Mouse (Mus musculus) embryonic facial prominence, embryonic 10.5 days (tissue): ENCODE data around the gene Helz. TPM values are rescaled to one million over a fixed set of nuclear protein-coding genes. Genes with fewer than 3 reads are reported as not detected.

Source experiments
- DNase-seq: peaks from one replicate; pipeline ENCODE4 v3.0.0-alpha.2; 2017; ENCODE audit warnings: low spot score
- H3K27ac ChIP-seq: fragments of 300-500 bp; sonication (generic); replicated peaks from 2 replicates; pipeline ENCODE4 v1.5.1; 2016; ENCODE audit warnings: mild to moderate bottlenecking
- H3K27me3 ChIP-seq: fragments of 300-500 bp; sonication (generic); replicated peaks from 2 replicates; pipeline ENCODE4 v1.6.1; 2016; ENCODE audit warnings: low read depth, mild to moderate bottlenecking; ENCODE audit not compliant: poor library complexity, severe bottlenecking
- H3K36me3 ChIP-seq: fragments of 300-500 bp; sonication (generic); replicated peaks from 2 replicates; pipeline ENCODE4 v1.6.1; 2016; ENCODE audit warnings: mild to moderate bottlenecking, moderate library complexity
- H3K4me1 ChIP-seq: fragments of 300-500 bp; sonication (generic); 2 replicates; pipeline ENCODE4 v1.6.1; 2016
- H3K4me3 ChIP-seq: fragments of 300-500 bp; sonication (generic); 2 replicates; pipeline ENCODE4 v1.5.1; 2016; ENCODE audit warnings: mild to moderate bottlenecking, moderate library complexity
- H3K9me3 ChIP-seq: fragments of 300-500 bp; sonication (generic); 2 replicates; pipeline ENCODE4 v1.6.1; 2016; ENCODE audit warnings: mild to moderate bottlenecking
- WGBS: fragments of 180-500 bp; shearing (Covaris S2); methylation state at CpG from one replicate; pipeline ENCODE4 v1.1.7; 2016; 5-methylcytosine and 5-hydroxymethylcytosine counted together
- polyA plus RNA-seq: library from polyadenylated mRNA; unstranded; fragments of >200 nt; fragmentation: Nextera tagmentation; extraction: Ambion mirVana; gene quantifications from 2 replicates; pipeline ENCODE4 v1.2.1, GENCODE M21; 2016

Helz gene
- polyA plus RNA-seq, 1 experiment from 2014 or later = 24.1 TPM

DNA sequence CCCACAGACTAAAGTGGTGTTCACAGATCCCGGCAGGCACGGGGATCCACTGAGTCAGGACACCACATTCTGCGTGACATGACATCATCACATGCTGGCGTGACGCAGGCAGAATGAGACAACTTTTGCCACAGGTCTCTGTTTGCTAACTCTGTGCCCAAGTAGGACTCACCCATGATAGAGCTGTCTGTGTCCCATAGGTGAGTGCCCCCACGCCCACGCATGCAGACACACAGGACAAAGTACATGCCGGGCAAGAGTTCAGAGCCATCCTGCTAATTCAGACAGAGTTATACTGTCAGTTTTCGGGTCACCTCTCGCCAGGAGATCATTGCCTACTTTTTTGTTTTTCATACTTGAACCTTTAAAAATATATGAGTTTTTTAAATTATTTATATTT is 140.8 kb downstream of the Helz start:
- no peak for DNase-seq
- no peaks in the 10 kb centered on the region for H3K27me3 ChIP-seq
- H3K4me1 ChIP-seq = peaks cover 9% of the 10 kb centered on the region
- H3K9me3 ChIP-seq = no peaks in the 10 kb centered on the region
- WGBS = 96% methylated on average over 10 of the region's 10 CpGs
- no peak overlapping the region for H3K27ac ChIP-seq
- peaks cover 32% of the 10 kb centered on the region for H3K36me3 ChIP-seq
- H3K4me3 ChIP-seq = no peak overlapping the region

DNA sequence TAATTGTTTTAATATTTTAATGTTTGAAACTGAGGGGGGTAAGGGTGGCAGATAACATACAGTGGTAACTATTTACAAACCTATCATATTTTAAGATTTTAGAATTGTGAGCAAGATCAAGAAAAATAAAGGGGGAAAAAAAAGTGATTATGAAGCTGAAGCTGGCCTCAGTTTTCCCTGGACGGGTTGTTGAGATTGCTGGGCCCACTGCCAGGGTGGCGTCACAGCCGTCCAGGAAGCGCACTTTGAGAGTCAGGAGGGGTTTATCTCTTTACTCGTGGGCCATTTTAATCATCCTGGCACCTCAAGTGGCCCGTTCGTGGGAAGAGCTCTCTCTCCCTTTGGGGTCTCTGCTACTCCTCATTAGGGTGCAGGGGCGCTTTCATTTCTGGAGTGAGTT is 143.8 kb downstream of the Helz start:
- no peak overlapping the region for H3K27ac ChIP-seq
- H3K9me3 ChIP-seq = no peaks in the 10 kb centered on the region
- no peak overlapping the region for H3K4me3 ChIP-seq
- no peak for DNase-seq
- peaks cover 13% of the 10 kb centered on the region for H3K36me3 ChIP-seq
- H3K27me3 ChIP-seq = no peaks in the 10 kb centered on the region
- H3K4me1 ChIP-seq = peaks cover 7% of the 10 kb centered on the region
- WGBS = 86% methylated on average over 8 of the region's 8 CpGs

DNA sequence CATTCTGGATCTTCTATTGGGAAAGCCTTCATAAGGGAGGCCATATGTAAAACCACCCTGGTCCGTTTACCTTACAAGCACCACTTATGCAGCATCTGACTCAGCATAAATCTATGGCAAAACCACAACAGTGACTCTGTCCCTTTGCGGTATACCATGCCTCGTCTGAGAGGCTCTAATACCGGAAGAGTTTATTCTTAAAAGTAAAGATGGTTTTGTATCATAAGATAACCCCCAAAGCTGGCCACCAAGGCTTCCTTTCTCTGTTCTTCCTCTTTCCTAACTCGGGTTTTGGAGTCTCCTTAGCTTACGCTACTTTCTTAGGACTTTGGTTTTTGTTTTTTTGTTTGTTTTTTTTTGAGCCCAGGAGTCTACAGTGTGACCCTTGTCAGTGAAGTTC is 145.6 kb downstream of the Helz start:
- Histone ChIP-seq H3K4me3 (no peak overlapping the region), H3K36me3 (peaks cover 8% of the 10 kb centered on the region), H3K27ac (no peak overlapping the region), H3K27me3 (no peaks in the 10 kb centered on the region), H3K9me3 (no peaks in the 10 kb centered on the region), H3K4me1 (peaks cover 8% of the 10 kb centered on the region)
- WGBS = 84% methylated on average over 6 of the region's 6 CpGs
- DNase-seq = no peak

DNA sequence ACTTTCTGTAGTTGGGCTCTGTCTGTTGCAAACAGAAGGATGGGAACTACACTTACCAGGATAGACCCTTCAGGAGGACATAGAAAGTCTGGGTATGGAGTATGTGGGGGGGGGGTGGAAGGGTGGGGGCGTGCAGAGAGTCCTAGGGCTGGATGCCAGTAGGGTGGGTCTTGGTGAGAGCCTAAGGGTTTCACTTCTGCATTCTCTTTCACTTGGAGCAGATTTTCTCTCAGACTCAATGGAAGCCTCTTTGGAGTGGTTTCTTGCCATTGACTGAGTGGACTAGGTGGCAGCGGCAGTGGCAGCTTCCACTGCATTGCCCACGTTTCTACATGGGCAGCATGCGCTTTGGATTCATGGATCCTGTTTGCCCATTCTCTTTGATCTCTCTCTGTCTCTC is 152.2 kb downstream of the Helz start:
- peaks cover 18% of the 10 kb centered on the region for H3K4me1 ChIP-seq
- DNase-seq = no peak
- no peaks in the 10 kb centered on the region for H3K9me3 ChIP-seq
- H3K27ac ChIP-seq = no peak overlapping the region
- 0 out of 2 replicates have a peak, but pooled peaks cover 8% of the 10 kb centered on the region for H3K27me3 ChIP-seq
- 91% methylated on average over 4 of the region's 4 CpGs for WGBS
- no peaks in the 10 kb centered on the region for H3K36me3 ChIP-seq
- no peak overlapping the region for H3K4me3 ChIP-seq

DNA sequence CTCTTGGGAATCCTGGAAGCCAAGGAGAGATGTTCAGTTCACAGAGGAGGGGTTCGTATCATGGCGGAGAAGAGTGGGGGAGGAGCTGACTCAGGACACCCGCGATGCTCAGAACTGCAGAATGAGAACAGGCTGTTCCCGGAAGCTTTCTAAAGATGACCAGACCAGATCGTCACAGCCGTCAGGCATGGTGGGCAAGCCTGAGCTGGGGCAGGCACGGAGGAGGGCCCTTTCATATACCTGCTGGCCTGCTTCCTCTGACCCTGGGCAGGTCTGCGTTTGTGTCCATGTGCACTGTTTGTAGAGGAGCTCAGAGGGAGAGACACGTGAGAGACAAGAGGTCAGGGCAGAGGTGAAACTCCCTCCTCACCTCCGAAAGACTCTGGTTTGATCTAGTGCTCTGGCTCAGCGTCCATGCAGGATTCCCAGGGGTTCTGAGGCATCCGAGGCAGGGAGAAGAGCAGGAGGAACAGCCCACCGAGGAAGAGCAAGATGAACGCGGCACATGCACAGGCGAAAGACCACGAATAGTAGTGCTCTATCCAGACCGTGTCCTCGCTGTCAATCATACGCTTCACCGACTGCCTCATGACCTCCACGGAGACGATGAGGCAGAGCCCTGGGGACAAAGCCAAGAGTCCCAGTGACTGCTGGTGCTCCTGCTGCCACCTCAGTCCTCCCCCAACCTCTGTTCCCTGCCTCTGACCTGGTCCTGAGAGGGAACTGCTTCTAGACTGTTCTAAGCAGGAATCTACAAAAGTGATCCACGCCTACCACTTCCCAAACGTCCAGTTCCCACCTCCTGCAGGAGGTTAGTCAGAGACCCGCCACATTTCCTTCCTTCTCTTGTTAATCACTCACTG is 155.8 kb downstream of the Helz start:
- WGBS = 52% methylated on average over 27 of the region's 27 CpGs
- H3K27ac ChIP-seq = no peak overlapping the region
- H3K9me3 ChIP-seq = no peaks in the 10 kb centered on the region
- H3K4me1 ChIP-seq = peaks cover 16% of the 10 kb centered on the region
- H3K36me3 ChIP-seq = no peaks in the 10 kb centered on the region
- no peak for DNase-seq
- H3K27me3 ChIP-seq = 0 out of 2 replicates have a peak, but pooled peaks cover 13% of the 10 kb centered on the region
- no peak overlapping the region for H3K4me3 ChIP-seq

DNA sequence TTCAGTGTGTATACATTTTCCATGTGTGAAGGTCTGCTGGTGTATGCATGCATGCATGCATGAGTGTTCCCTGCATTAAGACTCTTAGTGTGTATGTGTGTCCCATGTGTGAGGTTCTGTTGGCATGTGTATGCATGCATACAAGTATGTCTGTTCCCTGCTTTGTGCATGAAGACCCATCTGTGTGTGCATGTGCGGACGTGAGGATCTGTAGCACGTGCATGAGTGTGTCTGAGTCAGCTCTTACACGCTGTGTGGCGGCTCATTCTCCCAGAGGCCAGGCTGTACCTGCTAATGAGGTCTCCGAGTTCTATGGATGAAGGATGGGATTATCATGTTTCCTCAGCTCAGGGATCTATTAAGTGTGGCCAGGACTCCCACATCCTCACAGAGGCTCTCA is 157.3 kb downstream of the Helz start:
- 90% methylated on average over 6 of the region's 6 CpGs for WGBS
- no peak overlapping the region for H3K4me3 ChIP-seq
- H3K27me3 ChIP-seq = peaks cover 19% of the 10 kb centered on the region; the same call in 1 of the 2 replicates
- no peaks in the 10 kb centered on the region for H3K9me3 ChIP-seq
- no peaks in the 10 kb centered on the region for H3K36me3 ChIP-seq
- DNase-seq = no peak
- H3K27ac ChIP-seq = no peak overlapping the region
- peaks cover 16% of the 10 kb centered on the region for H3K4me1 ChIP-seq

DNA sequence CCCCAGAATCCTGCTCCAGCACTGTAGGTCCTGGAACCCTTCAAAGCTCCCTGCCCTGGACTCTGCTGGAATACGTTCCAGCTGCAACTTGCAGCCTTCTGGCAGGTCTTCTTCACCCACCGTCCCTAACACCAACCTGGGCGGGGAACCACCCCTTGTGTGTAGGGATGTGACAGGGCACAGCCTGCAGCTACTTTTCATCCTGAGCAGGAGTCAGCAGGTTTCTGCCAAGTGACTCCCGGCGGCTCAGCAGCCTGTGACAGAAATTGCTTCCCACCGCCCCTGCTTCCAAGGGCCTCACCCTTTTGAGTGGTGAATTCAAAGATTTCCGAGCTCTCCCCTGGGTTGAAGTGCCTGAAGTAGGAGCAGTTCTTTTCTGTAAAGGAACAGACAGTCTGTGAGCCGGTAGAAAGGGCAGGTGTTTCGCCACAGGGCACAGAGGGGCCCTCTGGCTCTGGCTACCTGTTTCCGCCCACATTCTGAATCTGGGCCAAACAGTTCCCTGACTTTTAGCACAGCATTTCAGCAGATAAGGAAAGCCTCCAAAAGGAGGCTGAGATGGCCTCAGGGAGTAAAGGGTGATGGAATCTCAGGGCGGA is 157.8 kb downstream of the Helz start:
- peaks cover 16% of the 10 kb centered on the region for H3K4me1 ChIP-seq
- DNase-seq = no peak

DNA sequence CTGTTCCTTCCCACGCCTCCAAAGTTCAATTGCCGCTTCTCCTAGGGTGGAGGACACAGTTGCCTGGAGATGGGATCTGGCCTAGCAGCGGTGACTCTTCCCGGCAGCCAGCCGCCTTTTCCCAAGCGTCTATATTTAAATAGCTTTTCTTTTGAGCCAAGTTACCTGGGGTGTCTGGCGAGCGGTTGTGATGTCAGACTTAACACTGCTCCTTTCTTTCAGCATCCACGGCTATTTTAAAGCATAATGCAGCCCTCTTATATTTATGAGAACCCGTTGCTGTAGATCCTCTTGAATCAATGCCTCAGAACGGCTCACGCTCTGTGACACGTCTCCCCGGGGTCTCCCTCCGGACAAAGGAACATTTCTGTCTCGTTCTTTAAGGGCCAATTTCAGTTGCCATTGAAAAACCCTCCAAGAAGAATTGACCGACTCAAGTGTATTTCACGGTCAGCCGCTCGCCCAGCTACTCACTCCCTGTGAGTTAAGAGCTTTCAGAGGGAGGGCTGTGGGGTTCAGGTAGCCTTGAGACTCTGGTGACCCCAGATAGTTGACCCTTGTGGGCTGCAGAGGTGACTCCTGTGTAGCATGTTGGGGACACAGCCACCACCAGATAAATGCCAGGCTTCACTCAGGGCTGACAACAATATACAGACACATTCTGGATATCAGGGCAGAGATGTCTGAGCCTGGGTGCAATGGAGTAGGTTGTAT is 160.3 kb downstream of the Helz start:
- Histone ChIP-seq H3K4me3 (no peak overlapping the region), H3K27ac (no peak overlapping the region), H3K36me3 (no peaks in the 10 kb centered on the region), H3K27me3 (peaks cover 19% of the 10 kb centered on the region; the same call in 1 of the 2 replicates), H3K4me1 (peaks cover 14% of the 10 kb centered on the region), H3K9me3 (no peaks in the 10 kb centered on the region)
- WGBS = 60% methylated on average over 20 of the region's 20 CpGs
- peak; percentile 23 for DNase-seq

More for the DNA sequence above, 157.8 kb downstream of the Helz start:
- H3K9me3 ChIP-seq = no peaks in the 10 kb centered on the region
- H3K27me3 ChIP-seq = peaks cover 19% of the 10 kb centered on the region; the same call in 1 of the 2 replicates
- H3K36me3 ChIP-seq = no peaks in the 10 kb centered on the region
- no peak overlapping the region for H3K27ac ChIP-seq
- WGBS = 65% methylated on average over 11 of the region's 11 CpGs
- no peak overlapping the region for H3K4me3 ChIP-seq

DNA sequence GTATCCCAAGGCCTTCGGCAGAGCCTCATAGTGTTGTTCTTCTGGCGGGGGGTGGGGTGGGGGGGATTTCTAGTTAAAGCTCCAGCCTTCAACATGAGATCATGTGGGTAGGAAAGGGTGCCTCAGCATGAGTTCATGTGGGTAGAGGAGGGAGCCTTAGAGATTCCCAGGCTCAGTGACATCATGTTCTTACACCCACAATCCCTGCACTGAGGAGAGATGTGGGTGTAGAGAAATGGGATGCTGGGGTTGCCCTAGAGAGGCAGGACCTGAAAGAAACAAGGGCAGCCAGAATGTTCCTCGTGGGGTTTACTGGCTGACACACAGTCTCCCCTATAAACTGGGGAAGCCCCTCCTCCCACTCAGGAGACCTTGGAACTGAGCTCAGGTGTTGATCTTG is 162.6 kb downstream of the Helz start:
- Histone ChIP-seq H3K27me3 (peaks cover 11% of the 10 kb centered on the region; the same call in 1 of the 2 replicates), H3K9me3 (no peaks in the 10 kb centered on the region), H3K27ac (no peak overlapping the region), H3K4me3 (no peak overlapping the region), H3K36me3 (no peaks in the 10 kb centered on the region), H3K4me1 (peaks cover 4% of the 10 kb centered on the region; the same call in 1 of the 2 replicates)
- no peak for DNase-seq
- whole genome bisulfite sequencing = 75% methylated on average over 3 of the region's 3 CpGs

DNA sequence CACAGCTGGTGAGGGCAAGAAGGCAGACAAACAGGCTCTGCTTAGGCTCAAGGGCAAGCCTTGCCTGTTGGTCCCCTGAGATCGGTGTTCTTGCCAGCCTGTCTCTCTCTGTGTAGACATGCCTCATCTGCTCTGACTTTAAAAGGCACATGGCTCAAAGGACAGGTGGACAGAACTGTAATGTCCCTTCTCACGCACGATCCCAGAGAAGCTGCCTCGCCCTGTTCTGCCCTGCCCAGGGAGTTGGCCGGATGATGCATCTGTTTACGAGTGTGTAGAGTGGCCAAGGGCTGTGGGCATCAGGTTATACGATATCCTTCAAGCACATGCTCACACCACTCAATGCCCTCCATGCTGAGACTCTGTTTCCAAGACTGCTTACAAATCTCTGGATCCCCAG is 166.6 kb downstream of the Helz start:
- Histone ChIP-seq H3K4me3 (no peak overlapping the region), H3K4me1 (no peaks in the 10 kb centered on the region; the same call in 1 of the 2 replicates), H3K27me3 (peaks cover 4% of the 10 kb centered on the region; the same call in 1 of the 2 replicates), H3K36me3 (no peaks in the 10 kb centered on the region), H3K27ac (no peak overlapping the region), H3K9me3 (no peaks in the 10 kb centered on the region)
- DNase-seq = no peak
- 86% methylated on average over 7 of the region's 7 CpGs for WGBS

DNA sequence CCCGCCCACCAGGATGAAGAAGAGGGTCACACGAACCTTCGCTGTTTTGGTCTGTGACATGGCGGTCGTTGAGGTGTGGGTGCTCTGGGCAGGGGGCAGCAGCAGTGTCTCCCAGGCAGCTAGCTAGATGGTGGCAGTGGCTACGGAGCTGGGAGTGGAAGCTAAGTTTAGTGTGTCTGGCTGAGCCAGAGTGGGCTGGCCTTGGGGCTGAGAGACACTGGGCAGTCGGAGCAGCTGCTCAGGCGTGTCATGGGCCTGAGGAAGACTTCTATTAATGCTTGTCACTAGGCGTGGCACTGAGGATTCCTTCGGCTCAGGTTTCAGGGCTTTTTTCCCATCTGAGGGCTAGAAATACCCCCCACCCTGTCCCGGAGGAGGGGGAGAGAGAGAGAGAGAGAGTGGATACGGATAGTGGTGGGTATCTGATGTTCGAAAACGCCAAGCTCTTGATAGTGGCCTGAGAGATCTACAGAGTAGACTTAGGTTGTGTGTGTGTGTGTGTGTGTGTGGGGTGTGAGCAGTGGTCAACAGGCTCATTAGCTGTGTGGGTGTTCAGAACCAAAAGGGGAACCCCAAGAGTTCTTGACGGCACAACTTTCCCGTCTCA is 168.7 kb downstream of the Helz start, which contains the start of gene Cacng1:
Gene Cacng1, minus strand, starts transcription at position 191 of the 607 bp plus-strand sequence.
- no peaks in the 10 kb centered on the region for H3K36me3 ChIP-seq
- no peaks in the 10 kb centered on the region; the same call in 1 of the 2 replicates for H3K4me1 ChIP-seq
- DNase-seq = no peak
- no peaks in the 10 kb centered on the region for H3K9me3 ChIP-seq
- no peak within 1 kb of the TSS for H3K4me3 ChIP-seq
- WGBS = 80% methylated on average over 16 of the region's 16 CpGs
- H3K27me3 ChIP-seq = no peaks in the 10 kb centered on the region
- H3K27ac ChIP-seq = no peak within 1 kb of the TSS
